Mouse (Mus musculus) thymus, postnatal 36 days (tissue): Measurements from ENCODE around the gene Vezf1.
"Not testable (repeated sequence)": the region's sequence is repeated elsewhere in the genome, so short reads cannot be mapped to it uniquely, and the experiment has no call there.

Experiments
- DNase-seq, 2 experiments: peaks; one replicate each; pipeline ENCODE4 v3.0.0; 2022; ENCODE audit warnings: mixed read lengths in 2 of 2

Gene Vezf1

GRCm38 (mm10) chr11:88067586-88068410 is at the start of gene Vezf1:
Vezf1 (plus strand) TSS chr11:88068279.
- peak; percentile 80 to 85 for DNase-seq

GRCm38 (mm10) chr11:88023933-88024332 is 44.1 kb upstream of the Vezf1 start:
- no peak for DNase-seq

- no peak for DNase-seq
These were observed 40.6 kb upstream of the Vezf1 start for GRCm38 (mm10) chr11:88027391-88028035.

GRCm38 (mm10) chr11:88028193-88028684 is 39.8 kb upstream of the Vezf1 start:
- no peak for DNase-seq

GRCm38 (mm10) chr11:88030219-88030618 is 37.9 kb upstream of the Vezf1 start:
- DNase-seq, result no peak

- DNase-seq, result no peak
These were observed 37.2 kb upstream of the Vezf1 start for GRCm38 (mm10) chr11:88030836-88031235.

GRCm38 (mm10) chr11:88031753-88032152 is 36.3 kb upstream of the Vezf1 start:
- no peak for DNase-seq

GRCm38 (mm10) chr11:88035970-88036369 is 32.1 kb upstream of the Vezf1 start:
- no peak for DNase-seq

- no peak for DNase-seq
These were observed 31.3 kb upstream of the Vezf1 start for GRCm38 (mm10) chr11:88036761-88037251.

GRCm38 (mm10) chr11:88037386-88037785 is 30.7 kb upstream of the Vezf1 start:
- no peak for DNase-seq

GRCm38 (mm10) chr11:88039066-88039465 is 29.0 kb upstream of the Vezf1 start:
- DNase-seq, result no peak

GRCm38 (mm10) chr11:88044314-88044713 is 23.8 kb upstream of the Vezf1 start:
- DNase-seq, result no peak

GRCm38 (mm10) chr11:88045159-88045558 is 22.9 kb upstream of the Vezf1 start:
- DNase-seq, result not testable (repeated sequence)

- no peak for DNase-seq
These were observed 22.2 kb upstream of the Vezf1 start for GRCm38 (mm10) chr11:88045878-88046277.

GRCm38 (mm10) chr11:88046323-88046937 is 21.6 kb upstream of the Vezf1 start:
- peak; percentile 12 to 45 for DNase-seq

GRCm38 (mm10) chr11:88046944-88047794 is 20.9 kb upstream of the Vezf1 start, which contains the start of gene Srsf1:
Srsf1 (plus strand) TSS chr11:88047373.
- DNase-seq, result peak; percentile 97 to 98

GRCm38 (mm10) chr11:88047871-88048531 is 20.1 kb upstream of the Vezf1 start:
- DNase-seq, result peak; percentile 74 to 81

GRCm38 (mm10) chr11:88048961-88049670 is 19.0 kb upstream of the Vezf1 start:
- no peak for DNase-seq

- DNase-seq, result no peak
These were observed 18.3 kb upstream of the Vezf1 start for GRCm38 (mm10) chr11:88049732-88050131.

GRCm38 (mm10) chr11:88052638-88053037 is 15.4 kb upstream of the Vezf1 start:
- DNase-seq, result no peak

GRCm38 (mm10) chr11:88053821-88054220 is 14.3 kb upstream of the Vezf1 start:
- DNase-seq, result no peak
